24 mouse cellular contexts compared by ENCODE assay signal in the genomic region with DNA sequence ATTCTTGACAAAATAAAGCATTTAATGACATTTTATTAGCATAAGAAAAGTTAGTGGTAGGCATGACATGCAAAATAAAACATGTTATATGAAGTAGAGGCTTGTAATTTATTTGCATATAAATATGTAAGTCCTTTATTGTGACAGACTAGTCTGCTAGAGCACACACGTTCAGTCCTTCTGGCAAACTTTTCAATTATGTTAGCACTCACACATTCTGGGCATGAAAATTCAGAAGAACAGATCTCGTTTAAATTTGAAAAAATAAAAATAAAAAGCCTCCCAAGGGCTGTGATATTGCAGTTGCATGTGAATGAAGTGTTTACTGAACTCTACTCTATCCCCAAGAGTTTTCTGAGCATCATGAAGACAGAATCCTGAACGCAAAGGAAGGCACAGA.
A peak's percentile ranks its signal among the peaks of the same experiment; 100 is the strongest.
DNase-seq lines count a peak whose midpoint lies in the region; ATAC-seq and TF ChIP-seq lines count a peak whose summit lies in the region.
"Had no signal": no experiment of that assay in that cellular context is flagged by ENCODE, and none has a peak within 500 bp of the region (broad histone marks: within the 10 kb centered on the region; RNA-seq: fewer than 3 reads in every experiment).

No protein-coding gene starts in this region.

- 34% methylated on average over 3 of the region's 3 CpGs for WGBS in forebrain, embryonic 14.5 days
- 51% methylated on average over 3 of the region's 3 CpGs for WGBS in forebrain, embryonic 12.5 days
- WGBS in midbrain, embryonic 15.5 days, result 41% methylated on average over 3 of the region's 3 CpGs
- WGBS in midbrain, postnatal 0 days, result 32% methylated on average over 3 of the region's 3 CpGs
- WGBS in forebrain, embryonic 16.5 days, result 12% methylated on average over 3 of the region's 3 CpGs

- H3K27ac ChIP-seq in forebrain, embryonic 14.5 days (ENCODE audit: low read depth, low read length), result no peak overlapping the region
- no peak overlapping the region for H3K27ac ChIP-seq in forebrain, embryonic 12.5 days
- H3K27ac ChIP-seq in midbrain, embryonic 15.5 days, result no peak overlapping the region
- no peak overlapping the region for H3K27ac ChIP-seq in midbrain, postnatal 0 days (ENCODE audit: low read depth, low read length)
- H3K27ac ChIP-seq in forebrain, embryonic 16.5 days (ENCODE audit: low read length), result no peak overlapping the region
- H3K27ac ChIP-seq: heart, adult 2 months; heart, embryonic 10.5 days; heart, embryonic 13.5 days; hindbrain, embryonic 12.5 days; hindbrain, embryonic 15.5 days had no signal

- H3K4me1 ChIP-seq in forebrain, embryonic 14.5 days (ENCODE audit: control insufficient read depth, insufficient read depth, low read length), result peaks cover 3% of the 10 kb centered on the region; the same call in 1 of the 2 replicates
- no peaks in the 10 kb centered on the region for H3K4me1 ChIP-seq in forebrain, embryonic 12.5 days
- no peaks in the 10 kb centered on the region for H3K4me1 ChIP-seq in midbrain, embryonic 15.5 days
- H3K4me1 ChIP-seq in midbrain, postnatal 0 days (ENCODE audit: insufficient read depth, low read length), result no peaks in the 10 kb centered on the region
- peaks cover 5% of the 10 kb centered on the region; the same call in 1 of the 2 replicates for H3K4me1 ChIP-seq in forebrain, embryonic 16.5 days (replicated peaks; ENCODE audit: control insufficient read depth, insufficient read depth, low read length)
- H3K4me1 ChIP-seq: heart, embryonic 10.5 days; hindbrain, embryonic 12.5 days; hindbrain, embryonic 15.5 days had no signal

- H3K4me3 ChIP-seq in forebrain, embryonic 14.5 days (ENCODE audit: low read depth, low read length), result no peak overlapping the region
- no peak overlapping the region for H3K4me3 ChIP-seq in forebrain, embryonic 12.5 days (replicated peaks)
- no peak overlapping the region for H3K4me3 ChIP-seq in midbrain, embryonic 15.5 days
- no peak overlapping the region for H3K4me3 ChIP-seq in midbrain, postnatal 0 days (ENCODE audit: low read depth, low read length)
- H3K4me3 ChIP-seq in forebrain, embryonic 16.5 days (replicated peaks; ENCODE audit: low read length), result no peak overlapping the region
- H3K4me3 ChIP-seq: heart, adult 2 months; heart, embryonic 10.5 days; heart, embryonic 13.5 days; hindbrain, embryonic 12.5 days; hindbrain, embryonic 15.5 days had no signal

- TF ChIP-seq CTCF in midbrain, postnatal 0 days (IDR thresholded peaks at IDR 0.05), result no peak

- DNase-seq in forebrain, embryonic 14.5 days (ENCODE audit: low spot score), result peak; percentile 74
- DNase-seq in midbrain, postnatal 0 days (ENCODE audit: low spot score), result no peak
- no peak for DNase-seq in frontal cortex, postnatal 10 days (ENCODE audit: low spot score in 2 of 2)
- DNase-seq in left cerebral cortex, adult 9 months (ENCODE audit: low spot score in 2 of 2), result no peak
- DNase-seq: adrenal gland, adult 2 months; adrenal gland, postnatal 14 days; B cell, adult 2 months; cerebellum, adult 18-20 months; cerebellum, adult 9-10 months; cerebellum, postnatal 14 days; gastrocnemius, postnatal 10 days; gastrocnemius, postnatal 36 days; heart, adult 2 months; heart, postnatal 14 days had no signal

- ATAC-seq in forebrain, embryonic 14.5 days, result peak; percentile 68; the same call in 1 of the 2 replicates
- ATAC-seq in forebrain, embryonic 12.5 days (ENCODE audit: low FRiP score), result no peak
- 0 out of 2 replicates have a peak, but pooled peaks have one; percentile 33 for ATAC-seq in midbrain, embryonic 15.5 days (replicated peaks)
- no peak for ATAC-seq in midbrain, postnatal 0 days (ENCODE audit: low FRiP score)
- peak; percentile 81 for ATAC-seq in forebrain, embryonic 16.5 days
- ATAC-seq: intestine, postnatal 0 days had no signal

- H3K27me3 ChIP-seq in forebrain, embryonic 14.5 days (replicated peaks; ENCODE audit: control insufficient read depth, insufficient read depth, low read length), result no peaks in the 10 kb centered on the region
- no peaks in the 10 kb centered on the region for H3K27me3 ChIP-seq in forebrain, embryonic 12.5 days
- H3K27me3 ChIP-seq in midbrain, embryonic 15.5 days (replicated peaks), result no peaks in the 10 kb centered on the region
- H3K27me3 ChIP-seq in midbrain, postnatal 0 days (ENCODE audit: insufficient read depth, low read length), result no peaks in the 10 kb centered on the region
- H3K27me3 ChIP-seq in forebrain, embryonic 16.5 days (replicated peaks; ENCODE audit: control insufficient read depth, insufficient read depth, low read length), result no peaks in the 10 kb centered on the region
- H3K27me3 ChIP-seq: CH12.LX; heart, embryonic 13.5 days; hindbrain, embryonic 12.5 days; hindbrain, embryonic 15.5 days had no signal

- H3K4me2 ChIP-seq in forebrain, embryonic 14.5 days (ENCODE audit: low read length), result no peak overlapping the region
- H3K4me2 ChIP-seq in forebrain, embryonic 12.5 days, result no peak overlapping the region
- H3K4me2 ChIP-seq in midbrain, embryonic 15.5 days, result no peak overlapping the region
- no peak overlapping the region for H3K4me2 ChIP-seq in midbrain, postnatal 0 days (ENCODE audit: low read depth, low read length, poor library complexity, severe bottlenecking)
- H3K4me2 ChIP-seq in forebrain, embryonic 16.5 days (ENCODE audit: low read length), result no peak overlapping the region
- H3K4me2 ChIP-seq: heart, embryonic 13.5 days; hindbrain, embryonic 12.5 days; hindbrain, embryonic 15.5 days had no signal

- H3K36me3 ChIP-seq in forebrain, embryonic 14.5 days (ENCODE audit: control insufficient read depth, insufficient read depth, low read length), result no peaks in the 10 kb centered on the region
- H3K36me3 ChIP-seq in forebrain, embryonic 12.5 days (replicated peaks), result no peaks in the 10 kb centered on the region
- no peaks in the 10 kb centered on the region for H3K36me3 ChIP-seq in midbrain, embryonic 15.5 days (replicated peaks)
- H3K36me3 ChIP-seq in midbrain, postnatal 0 days (ENCODE audit: insufficient read depth, low read length), result no peaks in the 10 kb centered on the region
- H3K36me3 ChIP-seq in forebrain, embryonic 16.5 days (ENCODE audit: control insufficient read depth, insufficient read depth), result no peaks in the 10 kb centered on the region
- H3K36me3 ChIP-seq: G1E; heart, embryonic 10.5 days; heart, embryonic 13.5 days; hindbrain, embryonic 12.5 days; hindbrain, embryonic 15.5 days had no signal

- H3K9ac ChIP-seq in forebrain, embryonic 14.5 days (ENCODE audit: low read length), result no peak overlapping the region
- no peak overlapping the region for H3K9ac ChIP-seq in forebrain, embryonic 12.5 days
- H3K9ac ChIP-seq in midbrain, embryonic 15.5 days, result no peak overlapping the region
- H3K9ac ChIP-seq in midbrain, postnatal 0 days (replicated peaks; ENCODE audit: low read length, poor library complexity, severe bottlenecking), result no peak overlapping the region
- no peak overlapping the region for H3K9ac ChIP-seq in forebrain, embryonic 16.5 days (replicated peaks; ENCODE audit: low read depth, low read length)
- H3K9ac ChIP-seq: heart, embryonic 13.5 days; hindbrain, embryonic 12.5 days; hindbrain, embryonic 15.5 days had no signal

- H3K9me3 ChIP-seq in forebrain, embryonic 14.5 days (replicated peaks; ENCODE audit: control insufficient read depth, low read length), result no peaks in the 10 kb centered on the region
- H3K9me3 ChIP-seq in forebrain, embryonic 12.5 days, result no peaks in the 10 kb centered on the region
- H3K9me3 ChIP-seq in midbrain, embryonic 15.5 days, result no peaks in the 10 kb centered on the region
- H3K9me3 ChIP-seq in midbrain, postnatal 0 days (ENCODE audit: low read length), result no peaks in the 10 kb centered on the region
- no peaks in the 10 kb centered on the region for H3K9me3 ChIP-seq in forebrain, embryonic 16.5 days (ENCODE audit: control insufficient read depth, low read length)
- H3K9me3 ChIP-seq: G1E; heart, embryonic 10.5 days; heart, embryonic 13.5 days; hindbrain, embryonic 12.5 days; hindbrain, embryonic 15.5 days had no signal

Comparison
In these comparisons a context has a peak if more than half of its experiments do, and no peak if none do; other contexts are left out.
1. ATAC-seq: peak in forebrain, embryonic 14.5 days (single experiment), midbrain, embryonic 15.5 days (single experiment) and forebrain, embryonic 16.5 days (single experiment); none in forebrain, embryonic 12.5 days (single experiment) and midbrain, postnatal 0 days (single experiment).